Mouse (Mus musculus): Measurements from ENCODE around the gene Gfod1. TPM values are rescaled to one million over a fixed set of nuclear protein-coding genes. Genes with fewer than 3 reads are reported as not detected.

Gene Gfod1
- polyA plus RNA-seq, 1 experiment from 2014 or later: 0.51 TPM

DNA sequence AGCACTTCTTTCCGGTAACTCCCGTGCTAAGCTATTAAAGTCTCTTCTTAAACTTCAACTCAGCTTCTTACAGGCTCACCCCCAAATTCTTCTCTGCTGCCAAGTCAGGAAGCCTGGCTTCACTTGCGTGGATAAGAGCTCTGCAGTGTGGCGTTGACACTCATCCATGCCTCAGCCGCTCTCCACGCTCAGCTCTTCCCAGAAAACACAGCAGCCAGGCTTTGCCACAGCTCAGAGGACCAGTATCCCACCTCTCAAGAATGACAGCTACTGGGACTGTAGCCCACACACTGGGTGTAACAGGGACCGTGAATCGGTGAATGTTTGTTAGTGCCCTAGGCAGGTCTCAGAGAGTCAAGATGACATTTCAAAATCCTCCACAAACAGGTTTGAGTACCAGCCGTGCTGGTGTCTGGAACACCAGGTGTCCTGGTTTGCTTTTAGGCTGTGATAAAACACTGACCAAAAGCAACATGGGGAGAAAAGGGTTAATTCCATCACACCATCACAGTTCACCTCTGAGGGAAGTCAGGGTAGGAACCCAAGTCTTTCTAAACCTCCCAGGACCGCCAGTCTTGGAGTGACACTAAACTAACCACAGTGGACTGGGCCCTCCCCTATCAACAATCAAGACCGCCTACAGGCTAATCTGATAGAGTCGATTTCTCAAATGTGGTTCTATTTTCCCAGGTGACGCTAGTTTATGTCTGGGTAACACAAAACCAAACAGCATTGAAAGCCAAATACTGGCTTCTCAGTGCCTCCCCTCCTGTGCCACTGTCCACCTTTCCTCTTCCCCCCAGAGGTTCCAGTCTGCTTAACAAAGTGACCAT, 31.5 kb downstream of the Gfod1 start:
- H3K4me1 ChIP-seq: peaks cover 52% of the 10 kb centered on the region
- peak overlapping the region; percentile 16; the same call in 1 of the 2 replicates for H3K4me2 ChIP-seq
- no peak for ATAC-seq (ENCODE audit: extremely low read depth, insufficient number of reproducible peaks, low FRiP score, low TSS enrichment)
- 44% methylated on average over 13 of the region's 13 CpGs for WGBS
- no peak overlapping the region for H3K4me3 ChIP-seq
- H3K27ac ChIP-seq (replicated peaks): peak overlapping the region; percentile 55
- no peaks in the 10 kb centered on the region for H3K27me3 ChIP-seq (replicated peaks)
- 0 out of 2 replicates have a peak, but pooled peaks cover 7% of the 10 kb centered on the region for H3K36me3 ChIP-seq
- H3K9ac ChIP-seq: peak overlapping the region; percentile 48; the same call in 1 of the 2 replicates
- no peaks in the 10 kb centered on the region for H3K9me3 ChIP-seq

- H3K4me3 ChIP-seq: no peak overlapping the region
- 43% methylated on average over 9 of the region's 9 CpGs for WGBS
These were observed 32.5 kb downstream of the Gfod1 start for GRCm38 (mm10) chr13:43271481-43271880.

GRCm38 (mm10) chr13:43270220-43270597, 33.8 kb downstream of the Gfod1 start:
- H3K4me3 ChIP-seq: no peak overlapping the region
- 63% methylated on average over 10 of the region's 10 CpGs for WGBS
- H3K4me1 ChIP-seq: peaks cover 63% of the 10 kb centered on the region
- no peak for ATAC-seq (ENCODE audit: extremely low read depth, insufficient number of reproducible peaks, low FRiP score, low TSS enrichment)
- H3K9ac ChIP-seq: no peak overlapping the region
- no peaks in the 10 kb centered on the region for H3K36me3 ChIP-seq
- H3K27me3 ChIP-seq (replicated peaks): no peaks in the 10 kb centered on the region
- no peaks in the 10 kb centered on the region for H3K9me3 ChIP-seq
- H3K27ac ChIP-seq (replicated peaks): no peak overlapping the region
- no peak overlapping the region for H3K4me2 ChIP-seq

More at GRCm38 (mm10) chr13:43271481-43271880, 32.5 kb downstream of the Gfod1 start:
- H3K9me3 ChIP-seq: no peaks in the 10 kb centered on the region
- H3K4me1 ChIP-seq: peaks cover 52% of the 10 kb centered on the region
- no peaks in the 10 kb centered on the region for H3K36me3 ChIP-seq
- ATAC-seq (ENCODE audit: extremely low read depth, insufficient number of reproducible peaks, low FRiP score, low TSS enrichment): no peak
- no peak overlapping the region for H3K4me2 ChIP-seq
- H3K27ac ChIP-seq (replicated peaks): peak overlapping the region; percentile 55
- no peaks in the 10 kb centered on the region for H3K27me3 ChIP-seq (replicated peaks)
- H3K9ac ChIP-seq: no peak overlapping the region

DNA sequence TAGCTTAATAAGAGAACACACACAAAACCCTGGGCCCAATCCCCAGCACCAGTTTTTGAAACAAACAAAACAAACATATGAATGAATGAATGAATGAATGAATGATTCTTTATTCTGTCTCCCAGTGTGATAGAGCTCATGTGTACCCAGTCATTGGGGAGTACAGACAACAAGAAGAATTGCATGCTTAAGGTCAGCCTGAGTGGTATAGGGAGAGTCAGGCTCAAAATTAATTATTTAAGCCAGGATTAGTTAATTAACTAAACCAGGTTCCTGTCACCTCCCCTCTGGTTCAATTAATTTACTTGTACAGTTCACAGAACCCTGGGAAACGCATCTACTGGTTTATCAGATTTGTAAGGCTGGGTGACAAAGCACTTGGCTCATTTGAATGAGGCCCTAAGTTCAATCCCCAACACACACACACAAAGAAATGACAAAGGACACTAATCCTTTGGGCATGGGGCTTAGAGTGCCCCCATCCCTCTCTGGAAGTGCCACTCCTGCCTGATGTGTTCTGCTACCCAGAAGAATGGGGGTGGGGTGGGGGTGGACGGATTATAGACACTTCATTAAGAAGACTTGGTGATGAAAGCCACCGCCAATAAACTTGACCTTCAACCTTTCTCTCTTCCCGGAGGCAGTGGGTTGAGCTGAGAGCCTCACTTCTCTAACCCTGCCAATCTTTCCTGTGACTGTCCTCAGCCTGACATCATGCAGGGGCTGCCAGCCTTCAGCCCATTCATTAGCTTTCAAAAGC, 34.3 kb downstream of the Gfod1 start:
- Histone ChIP-seq H3K27me3 (replicated peaks) (no peaks in the 10 kb centered on the region), H3K4me1 (peaks cover 68% of the 10 kb centered on the region), H3K9me3 (no peaks in the 10 kb centered on the region), H3K9ac (no peak overlapping the region), H3K4me2 (no peak overlapping the region), H3K36me3 (no peaks in the 10 kb centered on the region), H3K27ac (replicated peaks) (no peak overlapping the region), H3K4me3 (no peak overlapping the region)
- no peak for ATAC-seq (ENCODE audit: extremely low read depth, insufficient number of reproducible peaks, low FRiP score, low TSS enrichment)
- 46% methylated on average over 4 of the region's 4 CpGs for WGBS

DNA sequence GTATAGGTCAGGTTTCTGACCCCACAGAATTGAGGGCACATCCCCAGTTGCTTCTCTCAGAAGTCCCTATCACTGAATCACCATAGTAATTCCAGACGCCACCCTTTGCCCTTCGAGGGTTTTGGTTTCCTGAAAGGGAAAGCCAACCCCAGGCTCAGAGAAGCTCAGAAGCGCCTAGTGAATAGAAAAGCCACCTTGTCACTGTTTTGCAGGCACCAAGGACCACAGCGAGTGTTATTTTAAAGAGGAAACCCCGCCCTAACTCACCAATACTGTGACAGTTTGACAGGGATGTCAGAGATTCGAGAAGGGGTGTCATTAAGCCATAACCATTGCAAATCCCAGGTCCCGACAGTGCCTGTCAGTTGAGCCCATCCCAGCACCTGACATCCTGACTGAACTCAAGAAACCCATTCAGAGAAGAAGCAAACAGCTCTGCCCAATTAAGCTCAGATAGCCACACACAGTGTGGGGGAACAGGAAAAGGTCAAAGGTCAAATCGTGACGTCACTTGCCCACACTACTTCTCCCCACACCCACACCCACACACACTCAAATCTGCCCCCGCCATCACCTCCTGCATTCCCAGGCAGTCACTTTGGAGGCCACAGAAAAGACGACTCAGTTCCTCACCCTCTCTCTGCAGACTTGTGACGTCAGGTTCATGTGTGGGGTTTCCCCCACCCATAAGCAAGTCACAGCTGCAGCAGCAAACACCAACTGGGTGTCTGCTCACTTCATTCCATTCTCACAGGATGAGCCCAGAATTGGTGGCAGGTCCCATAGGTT, 35.2 kb downstream of the Gfod1 start:
- Histone ChIP-seq H3K4me1 (peaks cover 74% of the 10 kb centered on the region), H3K4me2 (no peak overlapping the region)
- WGBS: 49% methylated on average over 12 of the region's 12 CpGs

GRCm38 (mm10) chr13:43267902-43268301, 36.1 kb downstream of the Gfod1 start:
- no peak for ATAC-seq (ENCODE audit: extremely low read depth, insufficient number of reproducible peaks, low FRiP score, low TSS enrichment)
- Histone ChIP-seq H3K9me3 (no peaks in the 10 kb centered on the region), H3K4me2 (no peak overlapping the region), H3K27me3 (replicated peaks) (no peaks in the 10 kb centered on the region), H3K9ac (no peak overlapping the region), H3K36me3 (no peaks in the 10 kb centered on the region), H3K4me3 (no peak overlapping the region), H3K27ac (replicated peaks) (no peak overlapping the region), H3K4me1 (peaks cover 80% of the 10 kb centered on the region)
- 74% methylated on average over 2 of the region's 2 CpGs for WGBS

More for the DNA sequence above, 35.2 kb downstream of the Gfod1 start:
- Histone ChIP-seq H3K27me3 (replicated peaks) (no peaks in the 10 kb centered on the region), H3K9me3 (no peaks in the 10 kb centered on the region), H3K27ac (replicated peaks) (no peak overlapping the region), H3K9ac (no peak overlapping the region), H3K36me3 (no peaks in the 10 kb centered on the region), H3K4me3 (no peak overlapping the region)
- ATAC-seq (ENCODE audit: extremely low read depth, insufficient number of reproducible peaks, low FRiP score, low TSS enrichment): no peak

GRCm38 (mm10) chr13:43267216-43267615, 36.8 kb downstream of the Gfod1 start:
- H3K4me2 ChIP-seq: no peak overlapping the region
- H3K9ac ChIP-seq: no peak overlapping the region
- 90% methylated on average over 3 of the region's 3 CpGs for WGBS
- H3K27me3 ChIP-seq (replicated peaks): no peaks in the 10 kb centered on the region
- no peaks in the 10 kb centered on the region for H3K36me3 ChIP-seq
- H3K4me1 ChIP-seq: peaks cover 80% of the 10 kb centered on the region
- no peaks in the 10 kb centered on the region for H3K9me3 ChIP-seq
- H3K4me3 ChIP-seq: no peak overlapping the region
- ATAC-seq (ENCODE audit: extremely low read depth, insufficient number of reproducible peaks, low FRiP score, low TSS enrichment): no peak
- no peak overlapping the region for H3K27ac ChIP-seq (replicated peaks)

GRCm38 (mm10) chr13:43266333-43266732, 37.6 kb downstream of the Gfod1 start:
- peaks cover 79% of the 10 kb centered on the region for H3K4me1 ChIP-seq
- H3K9me3 ChIP-seq: no peaks in the 10 kb centered on the region
- H3K4me3 ChIP-seq: no peak overlapping the region
- no peak overlapping the region for H3K27ac ChIP-seq (replicated peaks)
- H3K36me3 ChIP-seq: no peaks in the 10 kb centered on the region
- H3K4me2 ChIP-seq: no peak overlapping the region
- 85% methylated on average over 10 of the region's 10 CpGs for WGBS
- no peaks in the 10 kb centered on the region for H3K27me3 ChIP-seq (replicated peaks)
- H3K9ac ChIP-seq: no peak overlapping the region
- ATAC-seq (ENCODE audit: extremely low read depth, insufficient number of reproducible peaks, low FRiP score, low TSS enrichment): no peak

DNA sequence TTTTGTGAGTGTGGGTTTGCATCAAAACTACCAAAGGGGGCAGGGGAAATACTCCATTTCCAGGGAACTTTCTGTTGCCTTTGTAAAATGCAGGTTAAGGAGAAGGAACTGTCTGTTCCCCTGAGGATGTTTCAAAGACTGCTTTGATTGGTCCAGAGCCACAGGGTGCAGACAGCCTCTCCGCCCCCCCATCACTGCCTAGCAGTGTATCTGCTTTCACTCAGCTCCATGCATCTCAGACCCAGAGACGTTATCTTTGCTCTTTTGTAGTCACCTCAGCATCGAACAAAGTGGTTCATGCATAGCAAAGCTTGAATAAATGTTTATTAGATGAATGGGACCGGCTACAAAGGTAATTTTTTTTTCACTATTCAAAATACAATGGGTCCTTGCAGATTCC, 38.9 kb downstream of the Gfod1 start:
- 20% methylated on average over 4 of the region's 4 CpGs for WGBS
- Histone ChIP-seq H3K9me3 (no peaks in the 10 kb centered on the region), H3K4me2 (no peak overlapping the region), H3K4me1 (peaks cover 80% of the 10 kb centered on the region), H3K9ac (no peak overlapping the region), H3K27me3 (replicated peaks) (no peaks in the 10 kb centered on the region), H3K36me3 (no peaks in the 10 kb centered on the region), H3K27ac (replicated peaks) (no peak overlapping the region), H3K4me3 (no peak overlapping the region)
- no peak for ATAC-seq (ENCODE audit: extremely low read depth, insufficient number of reproducible peaks, low FRiP score, low TSS enrichment)

DNA sequence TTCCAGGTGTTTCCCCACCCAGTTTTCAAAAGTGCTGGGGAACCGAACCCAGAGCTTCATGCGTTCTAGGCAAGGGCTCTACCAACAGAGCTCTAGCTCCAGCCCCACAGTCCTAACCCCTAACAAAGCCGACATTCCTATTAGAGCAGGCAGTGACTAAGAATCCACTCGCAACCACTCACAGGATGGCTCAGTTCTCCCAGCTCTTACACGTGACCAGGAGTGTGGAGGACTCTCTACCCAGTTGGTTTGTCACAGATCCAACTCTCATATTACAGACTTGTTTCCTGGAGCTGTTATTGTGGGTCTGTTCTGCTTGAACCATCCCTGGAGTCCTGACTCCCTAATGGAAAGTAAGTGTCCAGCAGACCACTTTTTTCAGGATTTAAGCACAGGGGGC, 40.3 kb downstream of the Gfod1 start:
- Histone ChIP-seq H3K27me3 (replicated peaks) (no peaks in the 10 kb centered on the region), H3K4me2 (no peak overlapping the region), H3K27ac (replicated peaks) (no peak overlapping the region), H3K4me3 (no peak overlapping the region), H3K9ac (no peak overlapping the region), H3K4me1 (peaks cover 69% of the 10 kb centered on the region), H3K9me3 (no peaks in the 10 kb centered on the region), H3K36me3 (no peaks in the 10 kb centered on the region)
- ATAC-seq (ENCODE audit: extremely low read depth, insufficient number of reproducible peaks, low FRiP score, low TSS enrichment): no peak
- 75% methylated on average over 5 of the region's 5 CpGs for whole genome bisulfite sequencing

- H3K4me3 ChIP-seq: no peak overlapping the region
- no peaks in the 10 kb centered on the region for H3K36me3 ChIP-seq
- no peaks in the 10 kb centered on the region for H3K27me3 ChIP-seq (replicated peaks)
- no peak for ATAC-seq (ENCODE audit: extremely low read depth, insufficient number of reproducible peaks, low FRiP score, low TSS enrichment)
- no peak overlapping the region for H3K4me2 ChIP-seq
- WGBS: 73% methylated on average over 11 of the region's 11 CpGs
- H3K27ac ChIP-seq (replicated peaks): peak overlapping the region; percentile 36; the same call in 1 of the 2 replicates
- peaks cover 68% of the 10 kb centered on the region for H3K4me1 ChIP-seq
- H3K9ac ChIP-seq: no peak overlapping the region
- H3K9me3 ChIP-seq: no peaks in the 10 kb centered on the region
These were observed 41.7 kb downstream of the Gfod1 start for GRCm38 (mm10) chr13:43262114-43262739.
